Mouse (Mus musculus): ENCODE results near the gene Appbp2. TPM values are rescaled to one million over a fixed set of nuclear protein-coding genes. Genes with fewer than 3 reads are reported as not detected.

Appbp2 gene
- 19.4 TPM for polyA plus RNA-seq (2014; fragmentation: Illumina TruSeq; extraction: RNeasy Lipid Tissue Mini Kit (QIAGEN cat#74804); ENCODE audit: low read depth, low replicate concordance)

GRCm38 (mm10) chr11:85234990-85235841 lies at the start of gene Appbp2:
Gene Appbp2, minus strand, starts transcription at chr11:85235130.

GRCm38 (mm10) chr11:85170058-85170740 lies 64.7 kb downstream of the Appbp2 start, which contains the start of gene 1700125H20Rik:
Gene 1700125H20Rik, plus strand, starts transcription at chr11:85170404.

GRCm38 (mm10) chr11:85139581-85140540 lies 95.1 kb downstream of the Appbp2 start, which contains the start of gene Usp32:
Gene Usp32, minus strand, starts transcription at chr11:85140161.

Other genes with a start within 250 kb of the Appbp2 start
- 14.4 TPM for gene Usp32, start 95.0 kb downstream of the Appbp2 start, polyA plus RNA-seq (2014; fragmentation: Illumina TruSeq; extraction: RNeasy Lipid Tissue Mini Kit (QIAGEN cat#74804); ENCODE audit: low read depth, low replicate concordance)
- gene 1700125H20Rik, start 64.7 kb downstream of the Appbp2 start, polyA plus RNA-seq (2014; fragmentation: Illumina TruSeq; extraction: RNeasy Lipid Tissue Mini Kit (QIAGEN cat#74804); ENCODE audit: low read depth, low replicate concordance), result 1.2 TPM
- gene Ppm1d, start 76.1 kb upstream of the Appbp2 start, polyA plus RNA-seq (2014; fragmentation: Illumina TruSeq; extraction: RNeasy Lipid Tissue Mini Kit (QIAGEN cat#74804); ENCODE audit: low read depth, low replicate concordance), result 11.3 TPM
- gene Bcas3, start 118.0 kb upstream of the Appbp2 start, polyA plus RNA-seq (2014; fragmentation: Illumina TruSeq; extraction: RNeasy Lipid Tissue Mini Kit (QIAGEN cat#74804); ENCODE audit: low read depth, low replicate concordance), result 41.7 TPM

All from adipose tissue, adult 10 weeks (tissue).